Mouse (Mus musculus) myocyte (in vitro differentiated cells): ENCODE results near the gene Galnt7. TPM values are rescaled to one million over a fixed set of nuclear protein-coding genes. Genes with fewer than 3 reads are reported as not detected.

Source experiments
- H3K27me3 ChIP-seq: one replicate; pipeline ENCODE4 v1.6.1; 2011; ENCODE audit not compliant: control insufficient read depth, insufficient read depth, insufficient read length
- H3K36me3 ChIP-seq: one replicate; pipeline ENCODE4 v1.6.1; 2011; ENCODE audit not compliant: control insufficient read depth, insufficient read depth
- H3K4me2 ChIP-seq: one replicate; pipeline ENCODE4 v1.6.1; 2011; ENCODE audit warnings: low read depth, control low read depth
- H3K4me3 ChIP-seq: one replicate; pipeline ENCODE4 v1.5.1; 2011; ENCODE audit warnings: mild to moderate bottlenecking, control low read depth, moderate library complexity
- H3K79me2 ChIP-seq: one replicate; pipeline ENCODE4 v1.6.1; 2011; ENCODE audit not compliant: control insufficient read depth, insufficient read depth
- H3ac ChIP-seq: one replicate; pipeline ENCODE4 v1.6.1; 2011; ENCODE audit not compliant: control insufficient read depth, insufficient read length
- CEBPB ChIP-seq: IDR thresholded peaks from 2 replicates; pipeline ENCODE4 v1.6.1; 2011; ENCODE audit warnings: mild to moderate bottlenecking, moderate library complexity; ENCODE audit not compliant: poor library complexity, insufficient read depth, severe bottlenecking
- E2F4 ChIP-seq: IDR thresholded peaks from one replicate; pipeline ENCODE4 v1.6.1; 2011; ENCODE audit warnings: mild to moderate bottlenecking, control low read depth, moderate library complexity; ENCODE audit not compliant: insufficient read depth
- MAX ChIP-seq: IDR thresholded peaks from one replicate; pipeline ENCODE4 v1.6.1; 2011; ENCODE audit warnings: low read depth, mild to moderate bottlenecking, control low read depth
- MYOD1 ChIP-seq, 3 experiments: IDR thresholded peaks; one replicate each; pipeline ENCODE4 v1.6.1; 2011; ENCODE audit warnings: control low read depth in 2 of 3, low read depth in 2 of 3, mild to moderate bottlenecking in 2 of 3, moderate library complexity in 1 of 3; ENCODE audit not compliant: insufficient read length in 2 of 3, control insufficient read depth in 1 of 3
- MYOG ChIP-seq, 3 experiments: IDR thresholded peaks; one replicate each; pipeline ENCODE4 v1.6.1; 2011; ENCODE audit warnings: control low read depth in 2 of 3, low read depth in 2 of 3, mild to moderate bottlenecking in 2 of 3; ENCODE audit not compliant: insufficient read length in 2 of 3, control insufficient read depth in 1 of 3, insufficient read depth in 1 of 3
- POLR2A ChIP-seq: IDR thresholded peaks from one replicate; pipeline ENCODE4 v1.6.1; 2011; ENCODE audit warnings: low read depth, mild to moderate bottlenecking, control low read depth, moderate library complexity; ENCODE audit not compliant: insufficient read length
- POLR2AphosphoS2 ChIP-seq: IDR thresholded peaks from one replicate; pipeline ENCODE4 v1.6.1; 2011; ENCODE audit warnings: low read depth, control low read depth; ENCODE audit not compliant: insufficient read length
- REST ChIP-seq: IDR thresholded peaks from one replicate; pipeline ENCODE4 v1.6.1; 2011; ENCODE audit warnings: mild to moderate bottlenecking, control low read depth, moderate library complexity; ENCODE audit not compliant: insufficient read depth, insufficient read length
- SRF ChIP-seq: IDR thresholded peaks from one replicate; pipeline ENCODE4 v1.6.1; 2011; ENCODE audit warnings: low read depth; ENCODE audit not compliant: control insufficient read depth, insufficient read length
- TCF12 ChIP-seq: IDR thresholded peaks from one replicate; pipeline ENCODE4 v1.6.1; 2011; ENCODE audit warnings: mild to moderate bottlenecking, control low read depth; ENCODE audit not compliant: poor library complexity, insufficient read depth, severe bottlenecking
- TCF3 ChIP-seq: IDR thresholded peaks from one replicate; pipeline ENCODE4 v1.6.1; 2011; ENCODE audit warnings: low read depth, control low read depth; ENCODE audit not compliant: insufficient read length
- USF1 ChIP-seq: IDR thresholded peaks from one replicate; pipeline ENCODE4 v1.6.1; 2011; ENCODE audit warnings: low read depth, mild to moderate bottlenecking, control low read depth, moderate library complexity
- polyA plus RNA-seq: library from polyadenylated mRNA; unstranded; fragments of >200 nt; fragmentation: generic; extraction: Trizol; gene quantifications from one replicate; pipeline ENCODE4 v1.2.1, GENCODE M21; 2012; ENCODE audit warnings: missing spikeins

Gene Galnt7
- polyA plus RNA-seq, 1 experiment: 3.1 TPM

DNA sequence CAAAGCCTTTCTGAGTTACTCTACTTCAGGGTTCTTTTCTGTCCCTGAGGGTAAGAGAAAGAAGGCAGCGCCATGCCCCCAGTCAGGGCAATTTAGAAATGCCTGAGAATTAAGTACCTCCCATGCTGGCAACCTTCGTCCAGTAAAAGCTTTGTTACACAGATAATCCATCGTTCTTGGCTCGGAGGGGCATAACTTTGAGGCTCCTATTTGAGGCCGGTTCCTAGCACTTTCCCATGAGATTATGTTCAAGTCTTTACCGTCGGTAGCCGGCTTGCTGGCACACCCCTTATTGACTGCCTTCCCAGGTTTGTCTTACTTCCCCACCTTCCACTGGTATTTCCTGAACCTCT, 154.4 kb downstream of the Galnt7 start:
- H3K36me3 ChIP-seq: no peaks in the 10 kb centered on the region
- no peaks in the 10 kb centered on the region for H3K79me2 ChIP-seq
- H3K4me2 ChIP-seq: no peak overlapping the region
- no peak overlapping the region for H3ac ChIP-seq
- TF ChIP-seq TCF12 (no peak), POLR2AphosphoS2 (no peak), TCF3 (no peak), MYOG (IDR thresholded peaks at IDR 0.05; ENCODE audit: control insufficient read depth in 1 of 3, insufficient read depth in 1 of 3, insufficient read length in 2 of 3, low read depth in 2 of 3) (no peak), E2F4 (no peak), REST (no peak), MYOD1 (IDR thresholded peaks at IDR 0.05; ENCODE audit: control insufficient read depth in 1 of 3, insufficient read length in 2 of 3, low read depth in 2 of 3) (no peak), POLR2A (no peak), CEBPB (no peak), SRF (no peak), USF1 (no peak), MAX (no peak)
- no peak overlapping the region for H3K4me3 ChIP-seq
- H3K27me3 ChIP-seq: no peaks in the 10 kb centered on the region

GRCm38 (mm10) chr8:57491873-57492272, 161.0 kb downstream of the Galnt7 start:
- peaks cover under 1% of the 10 kb centered on the region for H3K79me2 ChIP-seq
- H3K27me3 ChIP-seq: no peaks in the 10 kb centered on the region
- no peaks in the 10 kb centered on the region for H3K36me3 ChIP-seq
- no peak overlapping the region for H3ac ChIP-seq
- TF ChIP-seq E2F4 (no peak), REST (no peak), MAX (no peak), USF1 (no peak), POLR2AphosphoS2 (no peak), TCF3 (no peak), MYOD1 (IDR thresholded peaks at IDR 0.05; ENCODE audit: control insufficient read depth in 1 of 3, insufficient read length in 2 of 3, low read depth in 2 of 3) (no peak), SRF (no peak), POLR2A (no peak), TCF12 (no peak), CEBPB (no peak), MYOG (IDR thresholded peaks at IDR 0.05; ENCODE audit: control insufficient read depth in 1 of 3, insufficient read depth in 1 of 3, insufficient read length in 2 of 3, low read depth in 2 of 3) (no peak)
- no peak overlapping the region for H3K4me2 ChIP-seq
- H3K4me3 ChIP-seq: no peak overlapping the region

- Histone ChIP-seq H3K4me3 (no peak overlapping the region), H3K27me3 (no peaks in the 10 kb centered on the region), H3K79me2 (peaks cover 19% of the 10 kb centered on the region), H3ac (no peak overlapping the region), H3K4me2 (no peak overlapping the region), H3K36me3 (peaks cover 5% of the 10 kb centered on the region)
- TF ChIP-seq TCF3 (no peak), SRF (no peak), MAX (no peak), MYOD1 (IDR thresholded peaks at IDR 0.05; ENCODE audit: control insufficient read depth in 1 of 3, insufficient read length in 2 of 3, low read depth in 2 of 3) (no peak), POLR2AphosphoS2 (no peak), TCF12 (no peak), CEBPB (no peak)
Measured at GRCm38 (mm10) chr8:57489896-57490295, 162.9 kb downstream of the Galnt7 start.

DNA sequence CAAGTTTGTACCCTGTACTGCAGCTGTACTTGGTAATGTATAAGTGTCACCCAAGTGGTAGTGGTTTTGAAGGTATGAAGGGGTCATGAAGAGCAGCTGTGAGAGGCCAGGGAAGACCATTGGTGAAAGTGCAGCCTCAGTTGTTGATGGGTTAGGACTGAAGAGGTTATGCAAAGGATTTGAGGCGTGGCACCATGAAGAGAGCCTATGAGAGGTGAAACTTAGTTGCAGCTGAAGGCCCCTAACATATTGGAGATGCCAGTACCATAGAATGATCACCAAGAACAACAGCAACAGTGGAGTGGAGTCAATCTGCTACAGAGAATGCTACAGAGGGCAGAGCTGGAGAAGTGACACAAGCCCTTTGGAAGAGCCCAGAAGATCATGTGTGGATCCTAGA, 163.5 kb downstream of the Galnt7 start:
- H3K27me3 ChIP-seq: no peaks in the 10 kb centered on the region
- no peak overlapping the region for H3K4me3 ChIP-seq
- TF ChIP-seq SRF: no peak
- no peak for TF ChIP-seq CEBPB
- TF ChIP-seq TCF12: no peak
- TF ChIP-seq USF1: no peak
- no peak for TF ChIP-seq MYOD1 (IDR thresholded peaks at IDR 0.05; ENCODE audit: control insufficient read depth in 1 of 3, insufficient read length in 2 of 3, low read depth in 2 of 3)
- TF ChIP-seq MAX: no peak
- TF ChIP-seq TCF3: no peak
- no peak for TF ChIP-seq POLR2AphosphoS2
- no peak overlapping the region for H3ac ChIP-seq
- H3K79me2 ChIP-seq: peaks cover 21% of the 10 kb centered on the region
- H3K4me2 ChIP-seq: peak overlapping the region; percentile 60
- peaks cover 10% of the 10 kb centered on the region for H3K36me3 ChIP-seq

- Histone ChIP-seq H3K79me2 (peaks cover 21% of the 10 kb centered on the region), H3ac (peak overlapping the region; percentile 28), H3K27me3 (no peaks in the 10 kb centered on the region), H3K4me2 (peak overlapping the region; percentile 65), H3K4me3 (peak overlapping the region; percentile 82), H3K36me3 (peaks cover 20% of the 10 kb centered on the region)
- TF ChIP-seq SRF: no peak
- no peak for TF ChIP-seq MAX
- TF ChIP-seq POLR2A: peak; percentile 53
- TF ChIP-seq POLR2AphosphoS2: peak; percentile 66
- no peak for TF ChIP-seq CEBPB
Measured at GRCm38 (mm10) chr8:57488312-57488765, 164.5 kb downstream of the Galnt7 start.
